Mouse (Mus musculus): ENCODE data around the gene Ano5.

Gene Ano5

GRCm38 (mm10) chr7:51629206-51629605, 118.4 kb downstream of the Ano5 start:
- no peak for DNase-seq (ENCODE audit: inconsistent ontology term)

- DNase-seq (ENCODE audit: inconsistent ontology term) = no peak
These were observed 120.3 kb downstream of the Ano5 start for GRCm38 (mm10) chr7:51631171-51631570.

DNA sequence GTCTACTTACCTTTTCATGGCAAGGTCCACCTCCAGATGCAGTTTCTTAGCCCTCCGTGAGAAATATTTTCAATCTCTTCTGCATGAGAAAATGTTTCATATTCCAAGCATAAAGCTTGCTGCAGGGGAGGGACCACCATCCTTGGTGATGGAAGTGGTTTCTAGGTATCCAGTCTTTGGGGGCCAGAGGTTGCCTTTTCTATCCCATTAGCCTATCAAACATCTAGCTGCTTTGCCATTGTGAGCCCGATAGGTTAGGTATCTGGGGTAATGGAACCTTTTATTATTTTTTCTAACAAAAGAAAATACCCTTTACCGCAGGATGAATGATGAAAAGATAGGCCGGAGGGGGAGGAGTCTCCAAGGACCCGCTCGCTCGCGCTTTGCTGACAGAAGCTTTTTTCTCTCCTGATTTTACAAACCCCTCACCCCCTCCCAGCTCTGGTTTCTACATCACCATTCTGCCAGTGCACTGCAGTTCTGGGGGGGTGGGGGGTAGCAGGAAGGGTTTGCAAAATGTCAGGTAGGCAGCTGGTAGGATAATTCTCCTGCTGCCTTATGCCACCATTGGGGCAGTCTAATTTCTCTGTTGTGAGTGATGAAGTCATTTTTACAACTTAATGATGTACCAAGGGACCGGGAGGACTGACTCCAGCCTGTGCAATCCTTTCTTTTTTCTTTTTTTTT, 121.9 kb downstream of the Ano5 start:
- DNase-seq (ENCODE audit: inconsistent ontology term) = no peak

- no peak for DNase-seq (ENCODE audit: inconsistent ontology term)
These were observed 122.5 kb downstream of the Ano5 start for GRCm38 (mm10) chr7:51633230-51633844.
